Mouse (Mus musculus) retina, postnatal 1 day (tissue): Measurements from ENCODE around the gene Fbxw17.
"Not testable (repeated sequence)": the region's sequence is repeated elsewhere in the genome, so short reads cannot be mapped to it uniquely, and the experiment has no call there.

Experiments
- DNase-seq: peaks from one replicate; pipeline ENCODE4 v3.0.0-alpha.2; 2012

Gene Fbxw17

GRCm38 (mm10) chr13:50417389-50418183 lies at the start of gene Fbxw17:
Gene Fbxw17, plus strand, starts transcription at chr13:50417864.
- DNase-seq: peak; percentile 87

GRCm38 (mm10) chr13:50372934-50373705 lies 44.5 kb upstream of the Fbxw17 start:
- not testable (repeated sequence) for DNase-seq

DNA sequence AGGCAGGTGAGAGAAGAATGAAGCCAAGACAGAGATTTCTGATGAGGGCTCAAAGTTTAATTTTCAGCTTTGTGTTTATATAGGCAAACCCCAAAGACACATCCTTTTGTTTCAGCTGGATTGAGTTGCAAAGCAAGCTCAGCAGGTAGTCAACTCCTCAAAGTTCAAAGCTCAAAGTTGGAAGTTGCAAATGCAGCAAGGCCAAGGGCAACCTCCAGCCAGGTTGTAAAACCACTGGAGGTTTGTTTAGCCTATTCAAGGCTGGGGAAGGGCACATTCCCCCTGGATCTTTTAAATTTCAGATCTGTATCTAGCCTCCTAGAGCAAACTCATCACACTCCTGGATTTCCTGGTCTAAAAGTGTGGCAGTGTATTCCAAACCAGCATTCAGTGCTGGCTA lies 28.5 kb upstream of the Fbxw17 start:
- not testable (repeated sequence) for DNase-seq

DNA sequence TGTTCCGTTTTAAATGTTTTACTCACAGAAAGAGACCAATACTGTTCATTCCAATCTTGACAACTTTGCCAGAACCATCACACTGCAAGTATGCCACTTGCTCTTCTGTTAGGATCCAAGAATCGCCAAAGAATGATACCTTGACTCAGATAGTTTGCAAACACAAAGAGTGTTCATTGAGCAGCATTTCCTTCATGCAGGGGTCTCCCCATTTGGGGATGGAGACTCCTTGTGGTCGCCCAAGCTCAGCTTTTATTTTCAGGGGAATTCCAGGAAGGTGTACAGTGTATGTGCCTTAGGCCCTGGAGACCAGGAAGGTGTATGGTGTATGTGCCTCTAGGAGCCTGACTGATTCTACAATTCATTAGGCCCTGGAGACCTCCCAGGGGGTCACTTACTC lies 757 bp downstream of the Fbxw17 start:
- DNase-seq: no peak

- DNase-seq: no peak
These were observed 6.1 kb downstream of the Fbxw17 start for GRCm38 (mm10) chr13:50423625-50424209.

GRCm38 (mm10) chr13:50424517-50424916 lies 6.9 kb downstream of the Fbxw17 start:
- DNase-seq: no peak

GRCm38 (mm10) chr13:50426686-50427085 lies 9.0 kb downstream of the Fbxw17 start:
- DNase-seq: no peak

GRCm38 (mm10) chr13:50443812-50444211 lies 26.1 kb downstream of the Fbxw17 start, which contains the start of gene Gm47429:
Gene Gm47429, minus strand, starts transcription at chr13:50443912.
- no peak for DNase-seq

DNA sequence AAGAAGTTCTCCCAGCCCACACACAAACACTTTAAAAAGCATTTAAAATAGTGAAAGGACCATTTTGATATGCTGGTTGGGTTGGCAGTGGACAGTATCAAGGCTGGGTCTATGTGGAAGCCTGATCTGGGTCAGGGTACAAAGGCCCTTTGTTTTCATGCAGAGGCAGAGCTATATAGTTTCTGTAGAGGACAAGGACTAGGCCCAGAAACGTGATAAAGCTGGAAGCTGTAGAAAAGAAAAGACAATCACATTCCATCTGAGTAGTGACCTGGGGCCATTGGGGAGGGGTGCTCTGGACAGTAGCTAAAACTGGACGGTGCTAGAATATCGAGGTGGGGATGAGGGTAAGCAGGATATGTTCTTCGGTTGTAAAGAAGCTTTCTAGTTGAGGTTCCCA lies 27.6 kb downstream of the Fbxw17 start:
- DNase-seq: peak; percentile 81

DNA sequence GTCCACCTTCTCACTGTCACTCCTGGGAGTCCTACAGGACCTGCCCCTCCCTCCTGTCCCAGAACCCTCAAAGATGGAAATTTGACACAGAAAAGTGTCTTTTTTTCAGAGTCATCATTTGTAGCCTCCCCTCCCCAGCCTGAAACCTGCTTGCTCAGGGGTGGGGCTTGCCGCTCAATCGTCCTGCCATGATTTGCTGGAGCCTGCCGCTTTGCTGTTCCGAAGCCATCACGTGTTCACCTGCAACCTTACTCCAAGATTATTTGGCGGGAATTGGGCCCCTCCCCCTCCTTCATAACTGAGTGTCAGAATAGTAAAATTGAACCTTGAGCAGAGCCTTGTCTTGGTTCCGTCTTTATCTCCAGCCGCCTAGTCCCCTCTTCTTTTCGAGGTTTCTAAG lies 34.6 kb downstream of the Fbxw17 start:
- not testable (repeated sequence) for DNase-seq

GRCm38 (mm10) chr13:50453426-50453825 lies 35.8 kb downstream of the Fbxw17 start:
- DNase-seq: no peak

GRCm38 (mm10) chr13:50460433-50460832 lies 42.8 kb downstream of the Fbxw17 start:
- DNase-seq: not testable (repeated sequence)

DNA sequence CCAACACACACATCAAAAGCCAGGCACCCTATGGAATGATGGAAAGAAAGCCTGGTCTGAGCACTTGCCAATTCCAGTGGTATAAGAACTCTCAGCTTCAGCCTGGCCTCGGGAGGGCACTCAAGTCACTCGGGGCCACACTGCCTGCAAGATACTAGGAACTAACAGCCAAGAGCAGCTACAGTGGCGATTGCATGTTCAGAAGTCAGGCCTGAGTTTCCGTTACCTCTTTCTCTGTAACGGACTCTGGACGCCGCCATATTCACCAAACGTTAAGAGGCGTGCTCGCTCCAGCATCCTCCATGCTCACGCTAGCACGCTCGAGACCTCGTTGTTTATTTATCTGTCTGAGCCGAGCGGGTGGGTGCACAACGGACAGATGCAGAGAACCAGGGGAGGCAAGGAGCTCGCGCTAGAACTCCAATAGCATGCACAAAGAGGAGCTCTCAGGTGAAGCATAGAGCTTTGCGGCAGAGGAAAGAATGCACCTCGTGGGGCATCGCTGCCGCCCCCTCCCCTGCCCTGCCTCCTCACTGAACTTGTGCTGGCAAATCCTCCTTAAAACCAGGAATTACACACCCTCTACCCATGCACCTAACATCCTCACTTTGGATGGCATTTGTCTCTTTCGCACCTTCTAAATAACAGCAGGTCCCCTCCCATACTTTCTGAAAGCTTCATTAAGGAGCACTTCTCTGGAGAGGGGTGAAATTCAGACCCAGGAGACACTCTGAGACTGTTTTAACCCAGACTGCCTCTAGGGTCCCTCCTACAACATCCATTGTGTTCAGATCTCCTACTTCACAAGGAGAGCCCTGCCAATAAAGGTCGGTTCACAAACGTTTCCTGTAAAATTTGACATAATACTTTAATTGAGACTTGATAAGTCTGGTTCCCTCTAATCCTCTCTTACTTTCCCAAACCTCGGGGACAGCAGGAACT lies 47.2 kb downstream of the Fbxw17 start:
- DNase-seq: no peak

DNA sequence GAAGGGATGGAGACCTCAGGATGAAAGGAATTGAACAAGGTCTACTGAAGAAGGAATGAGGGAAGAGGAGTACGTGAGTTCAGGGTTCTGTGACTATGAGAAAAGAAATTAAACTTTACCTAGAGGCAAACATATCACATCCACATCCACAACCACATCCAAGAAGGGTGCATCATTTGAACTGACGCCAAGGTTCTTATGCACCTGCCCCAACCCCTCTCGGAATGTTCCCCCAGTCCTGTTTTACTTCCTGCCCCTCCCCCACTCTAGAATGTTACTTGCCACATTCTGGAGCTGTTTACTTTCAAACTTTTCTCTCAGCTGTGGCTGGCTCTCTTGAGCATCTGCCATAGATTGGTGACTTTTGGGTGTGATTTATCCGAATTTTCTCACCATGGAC lies 49.3 kb downstream of the Fbxw17 start, which contains the start of gene Nutm2:
TSS of gene Nutm2 (plus strand) at position 301 of the 400 bp plus-strand sequence.
- DNase-seq: no peak
